Mouse (Mus musculus) liver, postnatal 0 days (tissue): ENCODE data around the gene Acvr2b. TPM values are rescaled to one million over a fixed set of nuclear protein-coding genes. Genes with fewer than 3 reads are reported as not detected.

Experiments
- ATAC-seq: fragments of 200-750 bp; cut with Nextera tagmentation; 2 replicates; pipeline ENCODE4 v1.8.0; 2017; ENCODE audit warnings: mild to moderate bottlenecking, moderate library complexity
- DNase-seq: peaks from one replicate; pipeline ENCODE4 v3.0.0-alpha.2; 2016
- H3K27ac ChIP-seq: fragments of 300-500 bp; sonication (generic); 2 replicates; pipeline ENCODE4 v1.5.1; 2014; ENCODE audit warnings: antibody characterized with exemption, moderate library complexity, mild to moderate bottlenecking, low read depth
- H3K27me3 ChIP-seq: fragments of 300-500 bp; sonication (generic); 2 replicates; pipeline ENCODE4 v1.6.1; 2014; ENCODE audit warnings: low read length, control low read depth, mixed read lengths; ENCODE audit not compliant: insufficient read depth
- H3K36me3 ChIP-seq: fragments of 300-500 bp; sonication (generic); replicated peaks from 2 replicates; pipeline ENCODE4 v1.6.1; 2014; ENCODE audit warnings: mild to moderate bottlenecking, control low read depth, low read length, moderate library complexity, mixed read lengths; ENCODE audit not compliant: insufficient read depth
- H3K4me1 ChIP-seq: fragments of 300-500 bp; sonication (generic); 2 replicates; pipeline ENCODE4 v1.6.1; 2014; ENCODE audit warnings: antibody characterized with exemption, mild to moderate bottlenecking, control low read depth; ENCODE audit not compliant: insufficient read depth
- H3K4me2 ChIP-seq: fragments of 300-500 bp; sonication (generic); 2 replicates; pipeline ENCODE4 v1.6.1; 2014; ENCODE audit warnings: low read depth, mild to moderate bottlenecking, low read length, moderate library complexity, mixed read lengths
- H3K4me3 ChIP-seq: fragments of 300-500 bp; sonication (generic); 2 replicates; pipeline ENCODE4 v1.5.1; 2014; ENCODE audit warnings: low read depth, low read length
- H3K9ac ChIP-seq: fragments of 300-500 bp; sonication (generic); replicated peaks from 2 replicates; pipeline ENCODE4 v1.6.1; 2014; ENCODE audit warnings: mild to moderate bottlenecking, moderate library complexity
- H3K9me3 ChIP-seq: fragments of 300-500 bp; sonication (generic); 2 replicates; pipeline ENCODE4 v1.6.1; 2016; ENCODE audit warnings: mild to moderate bottlenecking, control low read depth, low read length, mixed read lengths
- CTCF ChIP-seq: sonication (generic); IDR thresholded peaks from 2 replicates; pipeline ENCODE4 v1.5.1; 2016; ENCODE audit warnings: antibody characterized with exemption, low read depth
- EP300 ChIP-seq: IDR thresholded peaks from 2 replicates; pipeline ENCODE4 v1.6.1; 2016; ENCODE audit warnings: antibody characterized with exemption, low read depth, mild to moderate bottlenecking
- WGBS: fragments of 180-500 bp; shearing (Covaris S2); extraction: QIAGEN DNeasy Blood & Tissue Kit; methylation state at CpG from one replicate; pipeline ENCODE4 v1.1.7; 2014; ENCODE audit not compliant: insufficient replicate concordance; 5-methylcytosine and 5-hydroxymethylcytosine counted together
- polyA plus RNA-seq: library from polyadenylated mRNA; unstranded; fragments of >200 nt; fragmentation: Nextera tagmentation; extraction: Ambion mirVana; gene quantifications from 2 replicates; pipeline ENCODE4 v1.2.1, GENCODE M21; 2015

Acvr2b gene
- polyA plus RNA-seq, 1 experiment from 2014 or later, result 2.2 TPM

GRCm38 (mm10) chr9:119481612-119482011 lies 79.7 kb downstream of the Acvr2b start:
- TF ChIP-seq CTCF (no peak), EP300 (no peak)
- Histone ChIP-seq H3K9me3 (no peaks in the 10 kb centered on the region), H3K9ac (no peak overlapping the region), H3K27ac (no peak overlapping the region), H3K4me2 (no peak overlapping the region), H3K4me1 (no peaks in the 10 kb centered on the region), H3K36me3 (no peaks in the 10 kb centered on the region), H3K4me3 (no peak overlapping the region), H3K27me3 (no peaks in the 10 kb centered on the region)
- DNase-seq (no peak), ATAC-seq (no peak)
- 87% methylated on average over 4 of the region's 4 CpGs for WGBS

DNA sequence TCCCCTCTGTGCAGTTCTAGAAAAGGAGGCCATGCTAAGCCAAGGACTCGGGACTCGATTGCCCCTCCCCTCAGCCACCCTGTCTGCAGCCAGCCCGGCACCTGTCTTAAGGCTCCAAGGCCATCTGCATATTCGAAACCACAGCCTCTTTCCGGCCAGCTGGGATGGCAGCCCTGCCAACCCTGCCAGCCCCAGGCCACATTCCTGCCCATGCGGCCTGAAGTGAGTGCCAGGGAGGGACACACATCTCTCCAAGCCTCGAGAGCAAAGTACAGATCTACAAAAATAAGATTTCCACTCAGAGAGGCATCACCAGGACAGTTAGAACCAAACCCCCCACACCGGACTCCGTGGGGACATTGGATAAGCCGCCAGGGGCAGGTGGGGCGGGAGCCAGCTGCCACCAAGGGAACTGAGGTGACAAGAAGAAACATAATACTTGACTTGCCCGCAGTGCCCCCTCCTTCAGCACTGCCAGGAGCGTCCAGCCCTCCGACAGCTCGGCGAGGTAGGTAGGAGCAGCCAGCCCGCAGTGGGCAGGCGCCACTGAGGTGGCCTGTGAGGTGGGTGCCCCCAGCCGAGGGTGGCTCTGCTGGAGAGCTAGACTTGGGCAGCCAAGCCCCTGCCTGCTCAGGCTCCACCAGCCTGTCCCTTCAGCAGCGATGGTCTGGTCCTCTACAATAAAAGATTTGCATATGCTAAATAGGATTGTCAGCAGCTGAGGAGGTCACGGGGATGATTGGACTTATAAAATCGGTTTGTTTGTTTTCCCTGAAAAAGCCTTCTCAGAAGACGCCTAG lies 81.8 kb downstream of the Acvr2b start:
- Histone ChIP-seq H3K4me1 (no peaks in the 10 kb centered on the region), H3K27me3 (no peaks in the 10 kb centered on the region), H3K36me3 (no peaks in the 10 kb centered on the region), H3K9me3 (no peaks in the 10 kb centered on the region), H3K4me2 (no peak overlapping the region), H3K4me3 (no peak overlapping the region), H3K27ac (no peak overlapping the region), H3K9ac (no peak overlapping the region)
- 55% methylated on average over 23 of the region's 23 CpGs for WGBS
- ATAC-seq (no peak), DNase-seq (no peak)
- TF ChIP-seq EP300, result no peak
- TF ChIP-seq CTCF, result no peak

DNA sequence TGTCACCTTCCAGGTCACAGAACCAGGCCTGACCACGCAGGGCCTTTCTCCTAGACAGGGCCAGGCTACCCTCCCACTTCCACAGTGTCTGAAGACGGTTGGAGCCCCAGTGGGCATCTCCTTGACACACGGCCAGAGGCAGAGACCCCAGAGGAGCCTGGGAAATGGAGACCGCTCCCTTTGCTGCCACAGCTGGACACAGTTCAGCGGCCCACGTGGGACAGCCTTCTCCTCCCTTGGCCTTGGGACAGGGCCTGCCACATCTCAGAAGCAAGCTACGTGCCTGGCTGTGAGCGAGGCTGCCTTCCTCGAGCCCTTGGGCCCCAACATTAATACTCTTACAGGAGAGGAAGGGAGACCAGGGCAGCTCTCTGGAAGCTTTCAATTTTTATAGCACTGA lies 82.5 kb downstream of the Acvr2b start:
- H3K4me3 ChIP-seq, result no peak overlapping the region
- H3K9ac ChIP-seq, result no peak overlapping the region
- no peak overlapping the region for H3K4me2 ChIP-seq
- ATAC-seq, result no peak
- no peaks in the 10 kb centered on the region for H3K9me3 ChIP-seq
- DNase-seq, result no peak
- no peak overlapping the region for H3K27ac ChIP-seq
- 79% methylated on average over 9 of the region's 9 CpGs for WGBS
- no peaks in the 10 kb centered on the region for H3K36me3 ChIP-seq
- H3K27me3 ChIP-seq, result no peaks in the 10 kb centered on the region
- no peaks in the 10 kb centered on the region for H3K4me1 ChIP-seq
- TF ChIP-seq CTCF (no peak), EP300 (no peak)

Other genes with a start within 250 kb of the Acvr2b start
- gene Acaa1b, start 245.0 kb upstream of the Acvr2b start, polyA plus RNA-seq, result 496 and 544 TPM in 2 replicates
- gene Gm47289, start 243.0 kb upstream of the Acvr2b start, polyA plus RNA-seq, result not detected in 2 replicates
- not detected in 2 replicates for gene Slc22a13, start 193.0 kb upstream of the Acvr2b start, polyA plus RNA-seq
- gene Oxsr1, start 79.7 kb upstream of the Acvr2b start, polyA plus RNA-seq, result 3.8 and 4.1 TPM in 2 replicates
- 132 and 141 TPM in 2 replicates for gene Acaa1a, start 62.4 kb upstream of the Acvr2b start, polyA plus RNA-seq
- 15.6 and 16.7 TPM in 2 replicates for gene Myd88, start 60.7 kb upstream of the Acvr2b start, polyA plus RNA-seq
- gene Xylb, start 44.7 kb upstream of the Acvr2b start, polyA plus RNA-seq, result 8.2 and 9.2 TPM in 2 replicates
- not detected in 2 replicates for gene Slc22a14, start 36.6 kb upstream of the Acvr2b start, polyA plus RNA-seq
- 3.0 and 3.8 TPM in 2 replicates for gene Exog, start 42.8 kb downstream of the Acvr2b start, polyA plus RNA-seq
- 0.01 TPM in 2 replicates for gene Scn5a, start 176.9 kb downstream of the Acvr2b start, polyA plus RNA-seq